Mouse (Mus musculus) erythroblast, embryonic 14.5 days (primary cell): ENCODE measurements at regions not wholly inside any gene's neighbourhood (a gene's known extent, or its start where the extent isn't known, plus 50 kb on each side); places are given as distances from the start of the nearest gene placed in this dataset.

Experiments
- GATA1 ChIP-seq: IDR thresholded peaks from 2 replicates; pipeline ENCODE4 v1.6.1; 2012; ENCODE audit warnings: low read length, inconsistent platforms, mixed read lengths
- TAL1 ChIP-seq: IDR thresholded peaks from 3 replicates; pipeline ENCODE4 v1.6.1; 2012; ENCODE audit warnings: low read length, inconsistent platforms, mixed read lengths

GRCm38 (mm10) chr9:69621006-69621405 lies 139.7 kb downstream of the Foxb1 start:
- no peak for TF ChIP-seq GATA1
- no peak for TF ChIP-seq TAL1
